Mouse (Mus musculus) embryonic facial prominence, embryonic 14.5 days (tissue): ENCODE results near the gene Meox1. TPM values are rescaled to one million over a fixed set of nuclear protein-coding genes. Genes with fewer than 3 reads are reported as not detected.

Experiments used
- ATAC-seq: fragments of 200-750 bp; cut with Nextera tagmentation; 2 replicates; pipeline ENCODE4 v1.8.0; 2017; ENCODE audit warnings: low read depth, moderate number of reproducible peaks, moderate TSS enrichment
- DNase-seq: peaks from one replicate; pipeline ENCODE4 v3.0.0-alpha.2; 2015; ENCODE audit warnings: low spot score
- H3K27ac ChIP-seq: fragments of 300-500 bp; sonication (generic); replicated peaks from 2 replicates; pipeline ENCODE4 v1.5.1; 2014; ENCODE audit warnings: low read depth, mild to moderate bottlenecking, low read length, moderate library complexity
- H3K27me3 ChIP-seq: fragments of 300-500 bp; sonication (generic); replicated peaks from 2 replicates; pipeline ENCODE4 v1.6.1; 2014; ENCODE audit warnings: low read length; ENCODE audit not compliant: control insufficient read depth, insufficient read depth
- H3K36me3 ChIP-seq: fragments of 300-500 bp; sonication (generic); 2 replicates; pipeline ENCODE4 v1.6.1; 2014; ENCODE audit warnings: low read length, mixed read lengths; ENCODE audit not compliant: control insufficient read depth, insufficient read depth
- H3K4me1 ChIP-seq: fragments of 300-500 bp; sonication (generic); 2 replicates; pipeline ENCODE4 v1.6.1; 2014; ENCODE audit warnings: antibody characterized with exemption, low read length; ENCODE audit not compliant: control insufficient read depth, insufficient read depth
- H3K4me2 ChIP-seq: fragments of 300-500 bp; sonication (generic); 2 replicates; pipeline ENCODE4 v1.6.1; 2014; ENCODE audit warnings: low read depth, mild to moderate bottlenecking, low read length, moderate library complexity, mixed read lengths
- H3K4me3 ChIP-seq: fragments of 300-500 bp; sonication (generic); 2 replicates; pipeline ENCODE4 v1.5.1; 2014; ENCODE audit warnings: low read depth, mild to moderate bottlenecking, low read length
- H3K9ac ChIP-seq: fragments of 300-500 bp; sonication (generic); 2 replicates; pipeline ENCODE4 v1.6.1; 2014; ENCODE audit warnings: low read depth, mild to moderate bottlenecking, low read length, moderate library complexity, mixed read lengths
- H3K9me3 ChIP-seq: fragments of 300-500 bp; sonication (generic); 2 replicates; pipeline ENCODE4 v1.6.1; 2016; ENCODE audit warnings: low read length; ENCODE audit not compliant: control insufficient read depth
- WGBS: fragments of 180-500 bp; shearing (Covaris S2); extraction: QIAGEN DNeasy Blood & Tissue Kit; methylation state at CpG from one replicate; pipeline ENCODE4 v1.1.7; 2014; 5-methylcytosine and 5-hydroxymethylcytosine counted together
- polyA plus RNA-seq: library from polyadenylated mRNA; unstranded; fragments of >200 nt; fragmentation: Nextera tagmentation; extraction: Ambion mirVana; gene quantifications from 2 replicates; pipeline ENCODE4 v1.2.1, GENCODE M21; 2014

Gene Meox1
- polyA plus RNA-seq, 1 experiment from 2014 or later = 12.7 TPM

DNA sequence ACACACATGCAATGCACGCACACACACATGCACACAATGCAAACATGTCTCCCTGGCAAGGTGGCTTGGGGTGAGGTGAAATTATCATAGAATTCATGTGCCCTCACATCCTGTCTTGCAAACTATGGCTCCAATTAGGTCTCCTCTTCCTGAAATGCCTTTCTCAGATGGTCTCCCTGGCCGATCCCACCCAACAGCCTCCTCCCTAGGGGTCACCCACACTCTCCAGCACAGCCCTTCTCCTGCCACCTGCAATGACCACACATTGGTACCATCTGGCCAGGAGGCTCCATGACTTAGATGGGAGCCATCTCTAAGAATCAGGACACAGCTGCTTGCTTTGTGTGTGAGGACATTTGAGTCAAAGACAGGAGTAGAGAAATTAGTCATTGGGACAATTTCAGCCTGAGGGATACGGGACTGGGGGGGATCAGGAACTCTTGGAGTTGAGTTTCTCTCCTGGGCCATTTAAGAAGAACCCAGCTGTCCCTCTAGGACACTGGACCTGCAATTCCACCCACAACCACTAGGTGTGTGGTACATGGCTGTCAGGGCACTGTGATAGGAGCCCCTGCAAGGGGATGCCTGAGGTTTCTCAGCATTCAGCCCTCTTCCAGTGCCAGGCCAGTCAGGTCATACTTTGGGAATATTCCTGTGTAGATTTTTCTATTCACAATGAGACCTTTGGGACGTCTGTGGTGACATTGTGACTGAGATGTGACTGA, 17.8 kb upstream of the Meox1 start:
- Histone ChIP-seq H3K4me1 (no peaks in the 10 kb centered on the region), H3K9me3 (no peaks in the 10 kb centered on the region), H3K4me3 (no peak overlapping the region), H3K27ac (no peak overlapping the region), H3K36me3 (no peaks in the 10 kb centered on the region), H3K4me2 (no peak overlapping the region), H3K9ac (no peak overlapping the region), H3K27me3 (0 out of 2 replicates have a peak, but pooled peaks cover 4% of the 10 kb centered on the region)
- no peak for ATAC-seq
- WGBS = 50% methylated on average over 3 of the region's 4 CpGs
- no peak for DNase-seq

DNA sequence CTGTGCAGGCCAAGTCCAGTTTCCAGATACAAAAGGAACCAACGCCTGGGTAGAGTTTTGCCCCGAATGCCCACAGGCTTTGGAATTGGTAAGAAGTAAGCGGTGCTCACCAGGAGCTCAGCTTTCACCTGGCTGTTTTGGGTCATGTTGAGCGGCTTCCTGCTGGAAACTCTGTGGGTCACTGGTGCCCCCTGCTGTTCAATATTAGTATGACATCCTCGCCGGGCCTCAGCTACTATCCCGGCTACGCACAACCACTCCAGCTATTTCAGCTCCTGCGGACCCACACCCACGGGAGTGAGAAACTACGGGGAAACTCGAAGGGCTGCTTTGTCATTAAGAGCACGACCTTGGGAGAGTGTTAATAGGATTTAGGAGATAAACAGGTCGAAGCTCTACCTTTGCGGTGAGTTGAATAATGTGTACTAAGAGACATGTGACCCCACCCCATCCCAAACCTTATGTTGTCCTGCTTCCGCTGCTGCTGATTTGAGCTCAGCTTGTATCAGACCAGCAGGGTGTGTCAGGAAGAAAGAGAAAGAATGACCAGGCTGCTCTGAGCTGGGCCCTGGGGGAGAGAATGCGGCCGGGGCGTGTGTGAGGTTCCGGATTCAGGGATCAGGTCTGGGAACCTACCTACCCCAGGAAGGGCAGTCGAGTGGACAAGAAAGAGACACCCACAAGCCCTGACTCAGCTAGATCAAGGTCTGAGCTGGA, 16.2 kb upstream of the Meox1 start:
- Histone ChIP-seq H3K4me2 (no peak overlapping the region), H3K27ac (no peak overlapping the region), H3K27me3 (no peaks in the 10 kb centered on the region), H3K4me1 (no peaks in the 10 kb centered on the region), H3K9me3 (no peaks in the 10 kb centered on the region), H3K9ac (peak overlapping the region; percentile 31; the same call in 1 of the 2 replicates), H3K36me3 (no peaks in the 10 kb centered on the region), H3K4me3 (no peak overlapping the region)
- 23% methylated on average over 21 of the region's 21 CpGs for WGBS
- DNase-seq (peak; percentile 82), ATAC-seq (peak; percentile 67; the same call in 1 of the 2 replicates)

DNA sequence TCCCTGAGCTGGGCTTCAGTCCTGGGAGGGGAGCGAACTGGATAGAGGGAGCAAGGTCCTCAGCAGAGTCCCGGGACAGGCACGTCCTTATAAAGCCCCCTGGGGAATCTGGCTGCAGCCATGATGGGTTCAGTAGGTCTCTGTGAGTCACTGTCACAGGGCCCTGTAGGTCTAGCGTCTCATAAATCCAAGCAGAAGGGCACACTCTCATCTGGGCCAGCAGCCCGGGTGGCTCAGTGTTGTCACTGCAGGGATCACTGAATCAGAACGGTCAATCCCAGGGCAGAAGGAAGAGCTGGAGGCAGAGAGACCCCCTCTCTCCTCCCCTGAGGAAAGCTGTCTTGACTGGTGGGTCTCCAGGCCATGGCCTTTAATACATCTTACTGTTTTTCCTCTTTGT, 14.6 kb upstream of the Meox1 start:
- no peak overlapping the region for H3K4me2 ChIP-seq
- DNase-seq (no peak), ATAC-seq (no peak)
- WGBS = 66% methylated on average over 4 of the region's 6 CpGs
- H3K9me3 ChIP-seq = no peaks in the 10 kb centered on the region
- H3K27me3 ChIP-seq = no peaks in the 10 kb centered on the region
- H3K36me3 ChIP-seq = no peaks in the 10 kb centered on the region
- no peaks in the 10 kb centered on the region for H3K4me1 ChIP-seq
- H3K9ac ChIP-seq = no peak overlapping the region
- no peak overlapping the region for H3K4me3 ChIP-seq
- no peak overlapping the region for H3K27ac ChIP-seq

DNA sequence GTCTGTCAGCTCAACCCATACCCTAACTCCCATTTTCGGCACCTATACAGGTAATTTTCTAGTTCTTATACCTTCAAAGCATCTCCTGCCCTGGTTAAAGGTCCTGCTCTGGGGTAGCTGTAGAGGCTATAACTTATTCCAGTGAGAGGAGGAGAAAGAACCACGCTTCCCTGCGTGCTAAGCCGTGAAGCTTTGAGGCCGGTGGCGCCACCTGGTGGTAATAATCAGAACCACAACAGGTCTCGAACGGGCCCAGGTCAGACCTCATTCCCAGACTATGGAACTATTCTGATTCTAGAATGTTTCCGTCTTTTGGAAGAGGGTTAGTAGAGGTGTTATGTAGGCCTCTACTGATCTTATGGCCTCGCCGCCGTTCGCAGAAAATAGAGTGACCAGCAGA, 10.9 kb upstream of the Meox1 start:
- ATAC-seq (peak; percentile 79), DNase-seq (peak; percentile 85)
- Histone ChIP-seq H3K27me3 (no peaks in the 10 kb centered on the region), H3K4me1 (0 out of 2 replicates have a peak, but pooled peaks cover 2% of the 10 kb centered on the region), H3K4me3 (no peak overlapping the region), H3K4me2 (no peak overlapping the region), H3K27ac (no peak overlapping the region), H3K36me3 (no peaks in the 10 kb centered on the region), H3K9me3 (no peaks in the 10 kb centered on the region), H3K9ac (no peak overlapping the region)
- WGBS = 26% methylated on average over 13 of the region's 13 CpGs

DNA sequence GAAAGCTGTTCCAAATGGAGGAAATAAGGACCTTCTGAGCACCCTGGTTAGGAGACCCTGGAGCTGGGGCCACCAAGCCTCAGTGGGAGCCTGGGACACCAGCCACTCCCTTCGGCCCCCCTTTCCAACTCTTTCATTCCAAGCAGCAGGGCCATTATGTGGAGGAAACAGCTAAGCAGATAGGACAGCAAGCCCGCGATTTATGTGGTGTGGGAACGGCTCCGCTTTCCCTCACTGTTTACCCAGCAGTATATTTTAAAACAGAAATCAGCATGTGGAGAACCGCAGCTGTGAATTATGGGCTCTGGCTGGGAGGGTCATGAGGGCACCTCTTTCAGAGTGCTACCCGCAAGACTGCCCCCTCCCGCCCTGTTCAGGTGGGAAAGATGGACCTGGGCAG, 7.1 kb upstream of the Meox1 start:
- Histone ChIP-seq H3K36me3 (no peaks in the 10 kb centered on the region), H3K9me3 (no peaks in the 10 kb centered on the region), H3K4me1 (peaks cover 10% of the 10 kb centered on the region), H3K27me3 (no peaks in the 10 kb centered on the region), H3K4me3 (no peak overlapping the region), H3K9ac (no peak overlapping the region), H3K27ac (no peak overlapping the region), H3K4me2 (no peak overlapping the region)
- ATAC-seq = no peak
- peak; percentile 39 for DNase-seq
- 65% methylated on average over 8 of the region's 8 CpGs for WGBS

DNA sequence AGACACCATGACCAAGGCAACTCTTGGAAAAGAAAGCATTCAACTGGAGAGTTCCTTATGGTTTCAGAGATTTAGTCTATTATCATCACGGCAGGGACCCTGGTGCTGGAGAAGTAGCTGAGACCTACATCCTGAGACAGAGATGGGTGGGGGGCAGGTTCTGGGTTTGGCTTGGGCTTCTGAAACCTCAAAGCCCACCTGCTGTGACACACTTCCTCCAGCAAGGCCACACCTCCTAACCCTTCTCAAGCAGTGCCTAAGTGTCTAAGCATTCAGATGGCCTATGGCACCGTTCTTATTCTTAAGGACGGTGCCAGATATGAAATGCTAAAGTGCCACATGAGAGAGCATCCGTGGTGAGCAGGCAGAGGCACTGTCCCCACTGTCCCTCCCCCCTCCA, 4.2 kb upstream of the Meox1 start:
- Histone ChIP-seq H3K4me3 (no peak overlapping the region), H3K4me1 (peaks cover 19% of the 10 kb centered on the region), H3K36me3 (no peaks in the 10 kb centered on the region), H3K4me2 (no peak overlapping the region), H3K27me3 (no peaks in the 10 kb centered on the region; the same call in 1 of the 2 replicates), H3K27ac (no peak overlapping the region), H3K9me3 (no peaks in the 10 kb centered on the region), H3K9ac (no peak overlapping the region)
- ATAC-seq (no peak), DNase-seq (no peak)
- WGBS = 97% methylated on average over 4 of the region's 4 CpGs

DNA sequence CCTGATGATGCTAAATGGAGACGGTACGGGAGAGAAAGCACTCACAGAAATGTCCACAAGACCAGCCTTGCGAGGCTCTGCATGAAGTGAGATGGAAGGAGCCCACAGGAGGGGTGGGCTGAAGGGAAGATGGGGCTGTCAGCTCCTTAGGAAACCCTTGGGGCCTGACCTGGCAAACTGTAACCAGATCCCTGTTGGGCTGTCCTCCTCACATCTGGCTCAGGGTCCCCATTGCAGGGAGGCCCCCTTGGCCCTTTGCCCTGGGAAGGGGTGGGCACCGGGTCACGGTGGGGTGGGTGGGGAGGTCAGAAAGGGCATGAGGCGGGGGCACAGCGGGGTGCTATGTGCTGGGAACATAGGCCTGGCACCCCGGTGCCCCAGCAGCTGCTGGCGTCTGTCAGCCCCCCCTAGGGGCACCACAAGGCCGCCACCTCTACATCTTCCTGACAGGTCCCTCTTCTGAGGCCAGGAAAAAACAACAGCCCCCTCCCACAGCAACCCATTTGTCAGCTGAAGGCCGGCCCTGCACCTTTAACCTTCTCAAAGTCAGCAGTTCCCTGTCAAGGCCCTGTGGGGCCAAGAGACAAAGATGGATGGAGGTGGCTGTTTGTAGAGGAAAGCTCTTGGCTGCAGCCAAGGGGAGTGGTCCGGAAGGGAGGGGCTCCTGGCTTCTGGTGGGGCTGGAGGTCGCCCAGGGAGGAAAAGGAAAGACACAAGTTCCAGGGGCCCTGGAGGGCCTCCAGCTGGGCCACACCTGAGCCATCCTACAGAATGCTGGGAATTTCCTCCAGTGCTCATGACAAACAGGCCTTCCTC, 2.6 kb upstream of the Meox1 start:
- H3K9me3 ChIP-seq = no peaks in the 10 kb centered on the region
- H3K4me1 ChIP-seq = peaks cover 24% of the 10 kb centered on the region
- H3K4me3 ChIP-seq = no peak overlapping the region
- H3K36me3 ChIP-seq = no peaks in the 10 kb centered on the region
- H3K27me3 ChIP-seq = peaks cover 4% of the 10 kb centered on the region
- no peak overlapping the region for H3K27ac ChIP-seq
- H3K9ac ChIP-seq = 0 out of 2 replicates have a peak overlapping the region, but pooled peaks have one; percentile 14
- no peak overlapping the region for H3K4me2 ChIP-seq
- ATAC-seq = no peak
- WGBS = 37% methylated on average over 11 of the region's 13 CpGs
- no peak for DNase-seq

DNA sequence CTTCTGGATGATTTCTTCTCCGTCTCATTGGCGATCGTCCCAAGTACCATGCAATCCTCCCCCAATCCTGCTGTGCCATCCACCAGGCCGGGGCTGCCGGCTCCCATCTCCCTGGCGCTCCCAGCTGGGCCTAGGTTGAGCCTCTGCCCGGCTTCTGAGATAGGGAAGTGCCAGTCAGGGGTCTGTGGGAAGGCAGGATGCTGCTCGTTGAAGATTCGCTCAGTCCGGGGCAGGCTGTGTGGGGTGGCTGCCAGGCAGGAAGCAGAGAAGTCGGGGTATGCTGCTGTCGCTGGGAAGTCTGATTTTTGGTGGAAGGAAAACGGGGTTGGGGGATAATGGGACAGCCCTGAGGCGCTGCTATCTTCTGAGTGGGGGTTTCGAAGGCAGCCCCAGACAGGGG, 614 bp downstream of the Meox1 start:
- DNase-seq (no peak), ATAC-seq (no peak)
- H3K27ac ChIP-seq = peak overlapping the region; percentile 44
- H3K36me3 ChIP-seq = no peaks in the 10 kb centered on the region
- WGBS = 18% methylated on average over 15 of the region's 15 CpGs
- peaks cover 40% of the 10 kb centered on the region for H3K4me1 ChIP-seq
- no peaks in the 10 kb centered on the region for H3K9me3 ChIP-seq
- peak overlapping the region; percentile 42; the same call in 1 of the 2 replicates for H3K9ac ChIP-seq
- peaks cover 10% of the 10 kb centered on the region for H3K27me3 ChIP-seq
- peak overlapping the region; percentile 47 for H3K4me2 ChIP-seq
- H3K4me3 ChIP-seq = peak overlapping the region; percentile 13
